Mouse (Mus musculus) retina, postnatal 7 days (tissue): ENCODE results near the gene Insl3.
"Not testable (repeated sequence)": the region's sequence is repeated elsewhere in the genome, so short reads cannot be mapped to it uniquely, and the experiment has no call there.

Experiments used
- DNase-seq: peaks from one replicate; pipeline ENCODE4 v3.0.0-alpha.2; 2012; ENCODE audit warnings: low read depth, low spot score

Insl3 gene

DNA sequence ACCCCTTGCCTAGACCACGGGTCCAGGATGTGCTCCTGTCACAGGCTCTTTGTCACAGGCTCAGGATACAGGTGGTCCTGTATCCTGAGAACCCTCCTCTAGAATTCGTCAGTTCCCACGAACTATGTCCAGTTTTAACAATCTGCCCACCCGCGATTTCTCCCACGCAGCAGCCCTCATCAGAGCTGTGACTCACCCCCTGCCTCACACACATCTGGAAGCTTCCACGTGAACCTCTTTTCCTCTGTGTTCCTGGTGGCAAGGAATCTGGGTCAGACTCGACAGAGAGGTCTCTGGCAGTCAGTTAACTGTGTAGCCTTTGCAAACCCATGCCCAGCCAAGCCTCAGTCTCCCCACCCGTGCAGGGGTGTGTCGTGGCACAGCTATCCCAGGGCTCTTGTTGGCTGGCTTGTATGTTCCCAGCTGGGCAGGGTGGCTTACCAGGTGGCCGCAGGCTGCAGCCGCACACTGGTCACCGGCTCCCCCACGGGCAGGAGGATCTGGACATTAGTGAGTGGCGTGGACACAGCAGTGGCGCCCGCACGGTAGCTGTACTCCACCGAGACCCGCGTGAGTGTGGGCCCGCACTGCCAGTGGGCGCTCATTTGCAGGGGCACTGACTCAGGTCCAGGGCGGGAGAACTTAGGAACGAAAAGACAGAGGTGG, 20.3 kb downstream of the Insl3 start:
- DNase-seq: no peak

- DNase-seq: peak; percentile 76
Observed at GRCm38 (mm10) chr8:71709800-71710446, 20.9 kb downstream of the Insl3 start.

GRCm38 (mm10) chr8:71711574-71711973, 22.6 kb downstream of the Insl3 start:
- DNase-seq: no peak

GRCm38 (mm10) chr8:71715531-71715930, 26.5 kb downstream of the Insl3 start:
- DNase-seq: no peak

DNA sequence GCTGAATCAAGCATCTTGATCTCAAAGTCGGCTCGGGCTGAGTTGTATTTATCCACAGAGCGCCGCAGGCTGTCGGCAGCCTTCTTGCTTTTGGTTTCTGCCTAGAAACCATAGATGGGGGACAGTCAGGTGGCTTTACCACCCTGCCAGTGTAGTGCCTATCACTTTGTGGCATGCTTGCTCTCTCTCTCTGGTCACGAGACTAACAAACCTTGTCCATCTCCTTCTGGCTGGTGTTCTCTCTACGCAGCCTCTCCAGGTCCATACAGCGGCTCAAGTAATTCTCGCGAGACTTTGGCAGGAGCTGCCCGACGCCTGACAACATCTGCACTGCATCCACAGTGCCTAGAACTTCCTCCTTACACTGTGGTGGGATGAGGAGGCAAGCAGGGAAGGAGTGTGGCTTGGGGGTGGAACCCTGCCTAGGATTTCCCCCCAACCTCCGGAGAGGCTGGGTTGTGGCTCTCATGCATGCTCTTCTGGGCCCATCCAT, 27.6 kb downstream of the Insl3 start:
- no peak for DNase-seq

DNA sequence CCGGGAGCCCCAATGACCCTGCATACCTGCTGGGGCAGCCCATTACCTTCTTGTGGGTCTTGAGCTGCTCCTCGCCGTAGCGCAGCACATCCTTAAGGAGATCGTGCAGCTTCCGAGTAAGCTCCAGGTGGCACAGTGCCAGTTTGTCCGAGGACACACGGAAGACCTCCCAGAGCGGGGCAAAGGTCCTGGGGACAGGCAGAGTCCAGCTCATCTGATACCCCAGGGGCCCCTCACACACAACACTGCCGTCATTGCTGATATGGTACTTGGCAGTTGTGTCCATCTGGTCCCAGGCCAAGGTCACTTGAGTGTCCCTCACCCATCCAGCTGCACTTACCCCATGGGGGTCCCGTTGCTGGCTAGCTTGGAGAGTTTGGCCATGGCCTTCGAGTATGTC, 28.1 kb downstream of the Insl3 start:
- no peak for DNase-seq

- no peak for DNase-seq
Observed at GRCm38 (mm10) chr8:71718252-71718651, 29.2 kb downstream of the Insl3 start.

GRCm38 (mm10) chr8:71719218-71719617, 30.2 kb downstream of the Insl3 start:
- peak; percentile 23 for DNase-seq

DNA sequence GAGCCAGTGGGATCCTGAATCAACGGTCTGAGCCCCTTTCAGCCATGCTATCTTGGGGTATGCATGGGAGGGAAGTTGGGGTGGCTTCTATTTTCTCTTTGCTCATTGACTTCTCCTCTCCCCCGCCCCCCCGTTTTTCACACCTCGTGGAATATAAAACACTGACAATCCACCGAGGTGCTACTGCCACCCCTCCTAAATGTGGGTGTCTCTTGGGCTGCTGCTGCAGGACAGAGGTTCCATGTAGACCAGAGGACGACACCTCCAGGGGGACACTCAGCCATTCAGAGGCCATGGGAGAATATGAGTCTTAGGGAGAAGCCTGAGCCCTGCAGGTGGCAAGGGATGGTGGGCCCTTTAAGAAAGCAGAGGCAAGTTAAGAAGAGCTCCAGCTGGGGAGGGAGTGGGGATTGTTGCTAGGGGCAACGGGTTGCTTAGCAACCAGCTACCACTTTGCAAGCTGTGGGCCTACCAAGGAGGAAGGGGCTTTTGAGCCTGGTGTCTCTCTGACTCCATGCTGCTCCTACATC, 31.0 kb downstream of the Insl3 start:
- DNase-seq: peak; percentile 51

- DNase-seq: no peak
Observed at GRCm38 (mm10) chr8:71723047-71723551, 34.1 kb downstream of the Insl3 start.

GRCm38 (mm10) chr8:71724389-71724788, 35.4 kb downstream of the Insl3 start:
- DNase-seq: no peak

DNA sequence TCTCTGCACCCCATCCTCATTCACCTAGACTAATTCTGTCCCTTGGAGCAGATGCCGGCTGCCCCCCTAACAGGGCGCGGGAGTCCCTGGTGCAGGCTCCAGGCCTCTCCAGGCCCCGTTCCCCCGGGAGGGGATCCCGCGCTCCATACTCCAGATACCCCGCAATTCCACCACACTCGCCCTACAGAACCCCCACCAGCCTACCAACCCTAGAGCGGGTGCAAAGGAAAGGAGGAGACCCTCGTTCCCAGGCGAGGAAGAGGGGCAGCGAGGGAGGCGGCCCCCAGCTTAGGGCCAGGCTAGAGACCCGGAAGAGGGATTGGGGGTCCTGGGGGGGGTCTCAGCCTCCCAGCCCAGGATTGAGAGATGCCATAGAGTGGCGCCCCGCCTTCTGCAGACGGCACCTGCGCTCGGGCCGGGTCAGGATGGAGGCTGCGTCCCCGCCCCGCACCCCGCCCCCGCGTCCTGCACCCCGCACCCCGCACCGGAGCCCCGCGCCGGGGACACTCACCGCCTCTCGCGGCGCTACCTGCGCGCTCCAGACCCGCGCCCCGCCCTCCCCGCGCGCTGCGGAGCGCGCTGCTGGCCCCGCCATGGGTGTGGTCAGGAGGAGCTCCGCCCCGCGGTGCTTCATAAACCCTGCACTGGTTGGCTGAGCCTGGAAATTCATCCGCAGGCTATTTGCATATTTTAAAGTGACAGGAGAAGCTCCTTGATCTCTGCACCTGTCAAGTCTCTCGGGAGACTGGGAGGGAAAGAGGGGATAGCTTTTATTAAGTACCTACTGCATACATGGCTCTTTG, 36.3 kb downstream of the Insl3 start, which contains the start of gene Fcho1:
TSS of gene Fcho1 (minus strand) at position 595 of the 803 bp plus-strand sequence.
- DNase-seq: peak; percentile 82

- DNase-seq: peak; percentile 24
Observed at GRCm38 (mm10) chr8:71728240-71728785, 39.3 kb downstream of the Insl3 start.

DNA sequence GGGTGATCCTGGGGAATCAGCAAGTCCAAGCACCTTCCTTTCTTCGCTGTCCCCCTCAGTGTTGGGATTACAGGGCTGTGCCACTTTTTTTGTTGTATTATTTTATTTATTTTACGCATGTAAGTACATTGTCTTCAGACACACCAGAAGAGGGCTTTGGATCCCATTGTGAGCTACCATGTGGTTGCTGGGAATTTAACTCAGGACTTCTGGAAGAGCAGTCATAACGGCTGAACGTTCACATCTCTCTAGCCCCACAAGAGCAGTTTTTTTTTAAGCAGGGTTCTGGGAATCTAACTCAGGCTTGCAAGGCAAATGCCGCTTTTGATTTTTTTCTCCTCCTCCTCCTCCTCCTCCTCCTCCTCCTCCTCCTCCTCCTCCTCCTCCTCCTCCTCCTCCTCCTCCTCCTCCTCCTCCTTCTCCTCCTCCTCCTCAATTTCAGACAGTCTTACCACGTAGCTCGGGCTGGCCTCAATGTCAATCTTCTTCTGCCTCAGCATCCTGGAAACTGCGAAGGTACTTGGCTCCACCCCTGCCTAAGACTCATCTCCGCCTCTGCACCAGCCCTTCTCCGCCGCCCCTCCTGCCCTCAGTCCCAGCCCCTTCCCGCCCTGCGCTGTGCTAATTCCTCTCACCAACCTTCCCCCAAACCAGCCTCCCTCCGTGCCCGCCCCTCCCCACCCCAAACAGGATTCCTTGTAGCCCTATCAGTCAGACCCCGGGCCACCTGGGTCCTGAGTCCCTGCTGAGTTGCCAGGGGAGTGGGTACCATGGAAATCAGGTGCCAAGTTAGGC, 40.0 kb downstream of the Insl3 start:
- no peak for DNase-seq

DNA sequence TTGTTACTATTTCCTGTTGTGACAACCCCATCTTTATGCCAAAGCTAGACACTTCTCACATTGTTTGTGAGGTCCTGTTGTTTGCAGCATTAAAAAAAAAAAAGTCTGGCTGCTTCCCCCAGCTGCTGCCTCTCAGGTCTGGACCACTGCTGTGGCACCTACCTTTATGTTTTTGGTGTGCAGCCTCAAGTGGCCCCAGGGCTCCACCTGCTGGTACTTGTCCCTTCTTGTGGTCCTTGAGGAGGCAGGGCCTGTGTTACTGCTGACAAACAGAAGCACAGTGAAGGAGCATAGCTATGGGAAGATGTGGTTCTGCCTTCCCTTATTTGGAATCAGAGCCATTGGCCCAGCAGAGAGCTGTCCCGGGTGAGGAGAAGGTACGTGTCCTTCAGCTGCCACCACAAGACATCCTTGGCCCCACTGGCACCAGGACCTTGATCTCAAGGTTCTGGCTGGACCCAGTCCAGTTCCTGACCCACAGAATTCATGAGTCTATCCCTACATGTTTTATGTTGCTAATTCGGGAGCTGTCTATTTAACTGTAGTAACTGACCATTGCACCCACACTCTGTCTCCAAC, 42.7 kb downstream of the Insl3 start:
- DNase-seq: no peak

GRCm38 (mm10) chr8:71738316-71738715, 49.3 kb downstream of the Insl3 start:
- DNase-seq: not testable (repeated sequence)
